Mouse (Mus musculus): ENCODE measurements at regions not wholly inside any gene's neighbourhood (a gene's known extent, or its start where the extent isn't known, plus 50 kb on each side); places are given as distances from the start of the nearest gene placed in this dataset.
"Not testable (repeated sequence)": the region's sequence is repeated elsewhere in the genome, so short reads cannot be mapped to it uniquely, and the experiment has no call there.

DNA sequence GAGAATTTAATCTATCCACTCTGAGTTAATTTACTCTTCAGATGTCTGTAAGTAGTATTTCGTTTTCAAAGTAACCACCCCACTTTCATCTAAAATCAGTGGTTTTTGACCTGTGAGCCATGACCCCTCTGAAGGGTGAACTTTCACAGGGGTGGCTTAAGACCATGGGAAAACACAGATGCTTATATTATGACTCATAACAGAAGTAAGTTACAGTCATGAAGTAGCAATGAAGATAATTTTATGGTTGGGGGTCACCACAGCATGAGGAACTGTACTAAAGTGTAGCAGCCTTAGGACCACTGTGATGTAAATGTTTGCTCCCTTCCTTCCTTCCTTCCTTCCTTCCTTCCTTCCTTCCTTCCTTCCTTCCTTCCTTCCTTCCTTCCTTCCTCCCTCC is 215.2 kb downstream of the Zfp619 start:
- Histone ChIP-seq H3K4me2 (no peak overlapping the region), H3K9ac (no peak overlapping the region), H3K27ac (no peak overlapping the region), H3K27me3 (no peaks in the 10 kb centered on the region), H3K9me3 (no peaks in the 10 kb centered on the region), H3K36me3 (no peaks in the 10 kb centered on the region), H3K4me1 (no peaks in the 10 kb centered on the region), H3K4me3 (no peak overlapping the region)
- WGBS: 47% methylated on average over 1 of the region's 1 CpGs
- no peak for ATAC-seq (ENCODE audit: insufficient number of reproducible peaks, low FRiP score, low TSS enrichment, low read depth)

DNA sequence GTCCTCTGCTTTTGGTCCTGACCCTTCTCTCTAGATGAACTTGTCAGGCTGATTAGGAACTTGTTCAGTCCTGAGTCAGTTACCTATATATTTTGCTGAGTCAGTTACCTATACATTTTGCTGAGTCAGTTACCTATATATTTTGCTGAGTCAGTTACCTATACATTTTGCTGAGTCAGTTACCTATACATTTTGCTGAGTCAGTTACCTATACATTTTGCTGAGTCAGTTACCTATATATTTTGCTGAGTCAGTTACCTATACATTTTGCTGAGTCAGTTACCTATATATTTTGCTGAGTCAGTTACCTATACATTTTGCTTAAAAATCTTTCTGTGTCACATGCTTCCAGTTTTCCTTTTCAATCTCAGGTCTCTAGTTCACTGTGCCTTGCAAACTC is 230.8 kb downstream of the Zfp619 start:
- not testable (repeated sequence) for H3K9ac ChIP-seq; H3K4me2 ChIP-seq; H3K9me3 ChIP-seq; H3K27me3 ChIP-seq; H3K36me3 ChIP-seq; H3K4me1 ChIP-seq; ATAC-seq (ENCODE audit: insufficient number of reproducible peaks, low FRiP score, low TSS enrichment, low read depth); H3K4me3 ChIP-seq; H3K27ac ChIP-seq

DNA sequence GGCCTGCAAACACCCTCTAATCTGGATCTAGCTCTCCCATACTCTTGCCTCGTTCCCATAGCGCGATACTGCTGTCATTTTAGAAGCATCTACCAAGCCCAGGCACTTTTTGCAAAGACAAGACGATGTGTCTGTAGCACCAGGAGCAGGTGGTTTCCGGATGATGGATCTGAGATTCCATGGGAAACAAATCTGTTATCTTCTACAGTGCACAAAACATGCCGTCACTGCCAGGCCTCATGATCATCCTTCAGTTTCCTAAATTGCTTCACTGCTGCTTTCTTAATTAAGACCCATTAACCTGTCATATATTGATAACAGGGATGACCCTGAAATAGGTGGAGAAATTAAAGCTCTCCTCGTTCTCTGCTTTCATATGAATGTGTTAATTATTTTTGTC is 232.9 kb downstream of the Zfp619 start:
- H3K4me1 ChIP-seq: no peaks in the 10 kb centered on the region
- no peak for ATAC-seq (ENCODE audit: insufficient number of reproducible peaks, low FRiP score, low TSS enrichment, low read depth)
- H3K27me3 ChIP-seq: no peaks in the 10 kb centered on the region
- no peaks in the 10 kb centered on the region for H3K36me3 ChIP-seq
- no peaks in the 10 kb centered on the region for H3K9me3 ChIP-seq
- 84% methylated on average over 7 of the region's 7 CpGs for WGBS
- no peak overlapping the region for H3K4me3 ChIP-seq
- no peak overlapping the region for H3K4me2 ChIP-seq
- no peak overlapping the region for H3K27ac ChIP-seq
- no peak overlapping the region for H3K9ac ChIP-seq

DNA sequence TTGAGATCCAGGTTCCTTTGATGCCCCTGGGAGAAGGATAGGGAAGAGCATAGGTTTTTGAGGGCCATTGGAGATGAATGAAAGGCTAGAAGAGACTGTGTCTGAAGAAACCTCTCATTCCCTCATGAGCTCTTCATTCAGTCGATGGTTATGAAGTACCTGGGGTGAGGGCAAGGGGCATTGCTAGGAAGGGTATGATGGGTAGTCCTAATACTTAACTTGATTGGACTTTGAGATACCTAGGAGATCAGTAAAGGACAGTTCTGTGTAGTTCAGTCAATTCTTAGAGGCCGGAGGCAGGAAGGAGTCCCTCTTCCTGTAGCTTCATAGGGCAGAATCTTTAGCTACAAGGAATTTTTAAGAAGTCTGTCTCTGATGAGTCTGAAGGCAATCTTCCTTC is 246.8 kb downstream of the Zfp619 start:
- WGBS: 88% methylated on average over 2 of the region's 2 CpGs
- Histone ChIP-seq H3K4me1 (no peaks in the 10 kb centered on the region), H3K27ac (no peak overlapping the region), H3K4me2 (no peak overlapping the region), H3K27me3 (no peaks in the 10 kb centered on the region), H3K4me3 (no peak overlapping the region), H3K36me3 (no peaks in the 10 kb centered on the region), H3K9ac (no peak overlapping the region), H3K9me3 (no peaks in the 10 kb centered on the region)
- no peak for ATAC-seq (ENCODE audit: insufficient number of reproducible peaks, low FRiP score, low TSS enrichment, low read depth)

DNA sequence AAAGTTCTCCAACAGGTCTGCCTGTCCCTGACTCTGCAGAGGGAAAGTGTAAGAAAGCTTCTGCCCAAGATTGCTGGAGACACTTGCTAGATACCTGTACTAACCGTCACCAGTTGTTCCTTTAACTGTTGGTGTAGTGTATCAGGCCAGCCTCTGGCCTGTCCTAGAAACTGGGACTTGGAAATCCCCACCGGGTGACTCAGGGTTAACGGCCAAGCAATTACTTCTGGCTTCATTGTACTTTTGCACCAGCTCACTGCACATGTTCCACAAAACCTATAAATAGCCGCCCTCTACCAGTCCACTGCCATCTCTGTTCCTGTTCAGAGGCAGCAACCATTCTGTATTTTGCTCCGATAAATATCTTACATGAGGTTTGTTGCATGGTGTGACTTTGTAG is 247.5 kb downstream of the Zfp619 start:
- 74% methylated on average over 5 of the region's 5 CpGs for WGBS
- no peak for ATAC-seq (ENCODE audit: insufficient number of reproducible peaks, low FRiP score, low TSS enrichment, low read depth)

DNA sequence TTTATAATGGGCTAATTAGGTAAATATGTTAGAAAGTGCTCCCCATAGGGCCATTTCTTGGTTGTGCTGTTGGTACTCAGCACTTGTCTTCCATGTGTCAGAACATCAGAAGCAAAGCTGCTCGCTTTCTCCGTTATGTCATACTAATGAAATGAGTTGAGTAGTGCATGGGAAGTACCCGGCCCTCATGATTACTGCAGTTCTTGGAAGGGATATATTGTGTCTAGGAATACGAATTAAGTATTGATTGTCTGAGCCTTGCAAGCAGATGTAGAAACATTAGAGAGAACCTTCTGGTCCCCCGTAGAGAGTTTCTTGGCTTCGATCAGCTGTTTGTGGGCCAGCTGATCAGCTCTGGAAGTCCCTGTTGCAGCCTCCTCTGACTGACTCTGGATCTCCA is 255.7 kb downstream of the Zfp619 start:
- Histone ChIP-seq H3K36me3 (no peaks in the 10 kb centered on the region), H3K27ac (no peak overlapping the region), H3K9me3 (no peaks in the 10 kb centered on the region), H3K4me3 (no peak overlapping the region), H3K4me1 (no peaks in the 10 kb centered on the region), H3K27me3 (no peaks in the 10 kb centered on the region), H3K4me2 (no peak overlapping the region), H3K9ac (no peak overlapping the region)
- no peak for ATAC-seq (ENCODE audit: insufficient number of reproducible peaks, low FRiP score, low TSS enrichment, low read depth)
- WGBS: 74% methylated on average over 6 of the region's 6 CpGs

More for the DNA sequence above, 247.5 kb downstream of the Zfp619 start:
- Histone ChIP-seq H3K9ac (no peak overlapping the region), H3K36me3 (no peaks in the 10 kb centered on the region), H3K27me3 (no peaks in the 10 kb centered on the region), H3K4me1 (no peaks in the 10 kb centered on the region), H3K27ac (no peak overlapping the region), H3K4me3 (no peak overlapping the region), H3K4me2 (no peak overlapping the region), H3K9me3 (no peaks in the 10 kb centered on the region)

DNA sequence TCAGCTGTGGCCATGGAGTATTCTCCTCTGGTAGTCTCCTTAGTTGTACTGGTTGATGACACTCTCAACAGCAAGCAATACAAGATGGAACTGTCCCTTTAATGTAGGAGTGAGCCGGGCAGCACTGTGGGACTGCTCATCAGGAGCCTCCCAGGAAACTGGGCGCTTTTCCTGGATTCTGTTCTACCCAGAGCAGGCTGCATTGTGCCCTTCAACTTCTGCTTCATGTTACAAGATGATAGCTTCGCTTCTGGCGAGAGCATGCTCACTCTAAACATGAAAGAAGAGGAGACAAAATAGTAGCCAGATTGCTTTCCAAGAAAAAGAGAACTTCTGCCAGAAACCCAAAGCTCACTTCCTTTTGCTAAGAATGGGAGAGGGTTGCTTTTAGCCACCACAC is 271.8 kb downstream of the Zfp619 start:
- Histone ChIP-seq H3K27ac (no peak overlapping the region), H3K36me3 (no peaks in the 10 kb centered on the region), H3K27me3 (no peaks in the 10 kb centered on the region), H3K9me3 (no peaks in the 10 kb centered on the region), H3K4me2 (no peak overlapping the region), H3K4me1 (no peaks in the 10 kb centered on the region), H3K9ac (no peak overlapping the region), H3K4me3 (no peak overlapping the region)
- no peak for ATAC-seq (ENCODE audit: insufficient number of reproducible peaks, low FRiP score, low TSS enrichment, low read depth)
- 69% methylated on average over 4 of the region's 4 CpGs for whole genome bisulfite sequencing

DNA sequence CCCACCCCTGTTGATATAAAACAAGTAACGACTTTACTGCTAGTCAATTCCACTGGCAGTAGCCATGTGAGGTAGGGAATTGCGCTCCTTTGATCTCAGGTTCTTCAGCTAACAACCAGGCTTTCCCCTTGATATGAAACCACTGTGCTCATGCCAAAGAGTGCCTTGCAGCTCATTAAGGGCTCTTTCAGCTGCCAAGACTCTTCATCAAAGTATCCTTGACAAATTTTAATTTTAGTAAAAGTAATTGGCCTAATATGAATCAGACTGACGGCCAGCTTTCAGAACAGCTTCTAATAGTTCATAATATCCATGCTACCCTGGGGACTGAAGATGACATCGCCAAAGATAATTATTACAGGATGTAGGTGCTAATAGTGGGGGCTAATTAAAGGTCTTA is 272.3 kb downstream of the Zfp619 start:
- 63% methylated on average over 4 of the region's 4 CpGs for WGBS
- H3K9ac ChIP-seq: no peak overlapping the region
- H3K27me3 ChIP-seq: no peaks in the 10 kb centered on the region
- H3K27ac ChIP-seq: no peak overlapping the region
- H3K9me3 ChIP-seq: no peaks in the 10 kb centered on the region
- no peak overlapping the region for H3K4me2 ChIP-seq
- ATAC-seq (ENCODE audit: insufficient number of reproducible peaks, low FRiP score, low TSS enrichment, low read depth): no peak
- H3K36me3 ChIP-seq: no peaks in the 10 kb centered on the region
- H3K4me1 ChIP-seq: no peaks in the 10 kb centered on the region
- no peak overlapping the region for H3K4me3 ChIP-seq

DNA sequence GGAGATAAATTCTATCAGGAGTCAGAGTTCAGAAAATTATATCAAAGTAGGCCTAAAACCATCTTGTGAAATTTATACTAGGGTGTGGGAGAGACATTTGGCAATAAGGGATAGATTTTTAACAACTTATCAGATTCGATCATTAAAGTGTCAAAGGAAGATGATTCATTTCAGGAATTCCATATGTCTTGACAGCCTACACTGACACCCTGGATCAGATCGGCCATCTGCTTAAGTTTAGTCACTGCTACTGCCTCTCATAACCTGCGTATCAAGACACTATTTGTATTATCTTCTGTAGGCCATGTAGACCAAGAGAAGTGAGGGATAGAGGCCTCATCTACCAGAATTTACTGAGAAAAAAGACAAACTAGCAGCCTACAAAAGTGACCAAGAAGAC is 277.2 kb downstream of the Zfp619 start:
- WGBS: 72% methylated on average over 3 of the region's 3 CpGs
- ATAC-seq (ENCODE audit: insufficient number of reproducible peaks, low FRiP score, low TSS enrichment, low read depth): no peak
- no peak overlapping the region for H3K4me3 ChIP-seq

DNA sequence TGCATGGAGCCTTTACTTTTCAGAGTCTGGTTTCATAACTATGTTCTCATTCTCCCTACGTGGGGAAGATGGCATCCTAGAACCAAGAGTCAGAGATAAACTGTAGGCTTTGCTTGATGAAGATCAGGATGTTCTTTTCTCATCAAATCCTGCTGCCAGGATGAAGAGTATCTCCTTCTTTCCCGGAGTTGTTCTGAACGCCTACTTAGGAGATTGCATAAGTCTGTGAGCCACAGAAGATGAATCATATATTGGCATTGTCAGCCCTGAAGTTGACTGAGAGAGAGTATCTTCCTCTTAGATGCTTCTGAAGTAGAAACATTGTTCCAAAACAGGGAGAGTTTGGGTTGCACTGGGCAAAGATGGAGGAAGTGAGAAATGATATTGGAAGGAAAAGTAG is 286.7 kb downstream of the Zfp619 start:
- Histone ChIP-seq H3K4me2 (no peak overlapping the region), H3K4me3 (no peak overlapping the region), H3K9ac (no peak overlapping the region), H3K9me3 (no peaks in the 10 kb centered on the region), H3K4me1 (no peaks in the 10 kb centered on the region), H3K27ac (no peak overlapping the region), H3K36me3 (no peaks in the 10 kb centered on the region), H3K27me3 (no peaks in the 10 kb centered on the region)
- ATAC-seq (ENCODE audit: insufficient number of reproducible peaks, low FRiP score, low TSS enrichment, low read depth): no peak
- WGBS: 79% methylated on average over 3 of the region's 3 CpGs

More for the DNA sequence above, 277.2 kb downstream of the Zfp619 start:
- no peak overlapping the region for H3K4me2 ChIP-seq
- no peaks in the 10 kb centered on the region for H3K4me1 ChIP-seq
- no peaks in the 10 kb centered on the region for H3K36me3 ChIP-seq
- no peaks in the 10 kb centered on the region for H3K27me3 ChIP-seq
- no peak overlapping the region for H3K27ac ChIP-seq
- no peak overlapping the region for H3K9ac ChIP-seq
- H3K9me3 ChIP-seq: no peaks in the 10 kb centered on the region

DNA sequence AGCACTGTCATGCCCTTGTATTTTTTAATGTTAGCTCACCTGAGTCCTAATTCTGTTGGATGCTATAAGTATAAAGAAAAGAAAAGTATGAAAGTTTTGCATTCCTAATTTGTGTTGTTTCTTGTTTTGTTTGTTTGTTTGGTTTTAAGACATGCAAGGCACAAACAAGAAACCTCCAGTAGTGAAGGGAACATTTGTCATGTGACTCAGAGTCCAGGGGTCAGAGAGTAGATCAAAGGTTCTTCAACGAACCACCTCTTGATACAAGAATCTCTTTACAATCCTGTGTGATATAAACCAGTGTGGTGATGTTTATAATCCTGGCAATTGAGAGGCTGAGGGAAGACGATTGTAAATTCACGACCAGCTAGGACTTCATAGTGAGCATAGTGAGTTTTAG is 300.5 kb downstream of the Zfp619 start:
- Histone ChIP-seq H3K27ac (no peak overlapping the region), H3K9me3 (no peaks in the 10 kb centered on the region), H3K27me3 (no peaks in the 10 kb centered on the region), H3K9ac (no peak overlapping the region), H3K36me3 (no peaks in the 10 kb centered on the region), H3K4me1 (no peaks in the 10 kb centered on the region), H3K4me2 (no peak overlapping the region), H3K4me3 (no peak overlapping the region)
- WGBS: 47% methylated on average over 3 of the region's 3 CpGs
- no peak for ATAC-seq (ENCODE audit: insufficient number of reproducible peaks, low FRiP score, low TSS enrichment, low read depth)

DNA sequence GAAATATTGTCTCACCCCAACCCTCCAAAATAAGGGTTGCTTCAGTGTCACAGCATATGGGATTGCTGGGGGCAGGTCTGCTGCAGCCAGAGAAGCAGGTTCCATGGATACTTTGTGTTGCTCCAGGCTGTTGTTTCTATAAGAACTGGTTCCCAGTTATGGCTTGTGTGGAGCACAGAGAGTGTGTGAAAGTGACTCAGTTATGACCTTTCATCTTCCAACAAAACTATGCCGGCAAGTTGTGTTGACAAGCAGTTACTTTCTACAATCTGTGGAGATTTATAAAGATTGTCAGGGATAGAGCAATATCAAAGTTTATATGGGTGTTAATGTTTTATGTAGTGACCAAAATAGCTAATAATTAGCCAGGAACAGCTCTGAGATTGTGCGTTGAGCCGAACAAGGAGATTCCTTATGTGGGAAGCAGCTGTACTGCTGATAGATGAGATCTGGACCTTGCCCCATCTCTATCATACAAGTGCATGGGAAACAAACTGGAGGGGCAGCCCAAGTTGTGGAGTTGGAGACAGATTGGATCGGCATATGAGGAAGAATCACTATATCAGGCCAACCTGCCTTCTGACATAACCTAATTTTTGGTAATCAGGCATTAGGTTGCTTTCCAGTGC is 305.1 kb downstream of the Zfp619 start:
- Histone ChIP-seq H3K4me1 (no peaks in the 10 kb centered on the region), H3K27me3 (no peaks in the 10 kb centered on the region), H3K36me3 (no peaks in the 10 kb centered on the region), H3K27ac (no peak overlapping the region), H3K9me3 (no peaks in the 10 kb centered on the region), H3K4me3 (no peak overlapping the region), H3K4me2 (no peak overlapping the region), H3K9ac (no peak overlapping the region)
- no peak for ATAC-seq (ENCODE audit: insufficient number of reproducible peaks, low FRiP score, low TSS enrichment, low read depth)
- 84% methylated on average over 4 of the region's 4 CpGs for WGBS

DNA sequence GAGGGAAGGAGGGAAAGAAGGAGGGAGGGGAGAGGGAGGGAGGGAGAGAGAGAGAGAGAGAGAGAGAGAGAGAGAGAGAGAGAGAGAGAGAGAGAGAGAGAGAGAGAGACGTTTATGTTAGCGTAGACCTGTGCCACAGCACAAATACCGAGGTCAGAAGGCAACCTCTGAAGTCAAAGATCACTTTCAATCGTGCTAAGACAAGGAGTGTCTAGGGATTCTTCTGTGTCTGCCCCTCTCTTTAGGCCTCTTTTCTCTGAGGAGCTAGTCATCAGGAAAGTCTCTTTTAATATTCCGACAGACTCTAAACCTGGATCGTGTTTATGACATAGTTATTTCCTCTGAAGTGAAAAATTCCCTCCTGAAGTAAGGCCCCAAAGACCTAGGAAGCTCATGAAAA is 310.8 kb downstream of the Zfp619 start:
- H3K9me3 ChIP-seq: no peaks in the 10 kb centered on the region

More for the DNA sequence above, 310.8 kb downstream of the Zfp619 start:
- Histone ChIP-seq H3K36me3 (no peaks in the 10 kb centered on the region), H3K4me2 (no peak overlapping the region), H3K27ac (no peak overlapping the region), H3K27me3 (no peaks in the 10 kb centered on the region), H3K4me1 (no peaks in the 10 kb centered on the region), H3K4me3 (no peak overlapping the region), H3K9ac (no peak overlapping the region)
- ATAC-seq (ENCODE audit: insufficient number of reproducible peaks, low FRiP score, low TSS enrichment, low read depth): no peak
- WGBS: 56% methylated on average over 6 of the region's 6 CpGs

Measured in limb, embryonic 15.5 days (tissue).